Mouse (Mus musculus) lung, adult 18-20 months (tissue): Measurements from ENCODE around the gene Tas2r109.
"Not testable (repeated sequence)": the region's sequence is repeated elsewhere in the genome, so short reads cannot be mapped to it uniquely, and the experiment has no call there.

ENCODE experiments used
- DNase-seq, 2 experiments: peaks; one replicate each; pipeline ENCODE4 v3.0.0; 2022; ENCODE audit warnings: mixed read lengths in 2 of 2

Gene Tas2r109

GRCm38 (mm10) chr6:132980865-132981264, at the start of gene Tas2r109:
TSS of gene Tas2r109 (minus strand) at chr6:132980965.
- no peak for DNase-seq

DNA sequence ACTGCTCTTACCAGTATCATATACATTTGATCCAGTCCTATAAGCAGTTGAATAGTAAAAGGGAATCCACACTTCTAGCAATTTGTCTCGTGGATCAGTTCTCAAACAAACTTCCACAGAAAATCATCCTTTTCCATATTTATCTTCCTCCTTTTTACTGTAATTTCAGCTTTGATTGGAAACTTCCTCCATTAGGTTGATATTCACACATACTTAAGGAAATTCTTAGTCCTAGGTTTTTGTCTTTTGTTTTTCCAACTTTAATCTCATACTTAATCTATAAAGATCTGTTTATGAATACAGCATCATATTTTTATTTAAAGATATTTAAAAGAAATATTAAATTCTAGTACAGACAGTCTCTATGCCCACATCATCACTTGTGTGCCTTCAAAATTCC, 22.9 kb downstream of the Tas2r109 start, which contains the start of gene Tas2r131:
Gene Tas2r131, minus strand, starts transcription at position 101 of the 400 bp plus-strand sequence.
- DNase-seq = no peak

DNA sequence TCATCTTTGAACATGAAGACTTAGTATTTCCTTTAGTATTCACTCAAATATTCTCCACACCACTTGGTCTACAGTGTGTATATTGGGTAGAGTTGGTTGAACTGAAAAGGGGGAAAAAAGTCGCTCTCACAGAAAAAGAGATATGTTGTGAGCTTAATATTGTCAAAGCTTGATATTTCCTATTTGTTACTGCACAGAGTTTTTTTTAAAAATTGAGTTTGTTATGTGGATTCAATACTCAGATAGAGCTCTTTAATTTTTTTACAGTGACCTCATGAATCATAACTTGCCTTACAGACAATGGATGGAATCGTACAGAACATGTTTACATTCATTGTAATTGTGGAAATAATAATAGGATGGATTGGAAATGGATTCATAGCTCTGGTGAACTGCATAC, 30.0 kb downstream of the Tas2r109 start, which contains the start of gene Tas2r129:
Gene Tas2r129, plus strand, starts transcription at position 301 of the 400 bp plus-strand sequence.
- no peak for DNase-seq

- DNase-seq = not testable (repeated sequence)
Observed at GRCm38 (mm10) chr6:132941376-132941775, 39.4 kb downstream of the Tas2r109 start.
